Mouse (Mus musculus): ENCODE measurements around the gene Slc12a3. TPM values are rescaled to one million over a fixed set of nuclear protein-coding genes. Genes with fewer than 3 reads are reported as not detected.
A peak's percentile ranks its signal among the peaks of the same experiment; 100 is the strongest.
"Not testable (repeated sequence)": the region's sequence is repeated elsewhere in the genome, so short reads cannot be mapped to it uniquely, and the experiment has no call there.

The Slc12a3 gene
- polyA plus RNA-seq, 1 experiment from 2014 or later, result 0.10 TPM

DNA sequence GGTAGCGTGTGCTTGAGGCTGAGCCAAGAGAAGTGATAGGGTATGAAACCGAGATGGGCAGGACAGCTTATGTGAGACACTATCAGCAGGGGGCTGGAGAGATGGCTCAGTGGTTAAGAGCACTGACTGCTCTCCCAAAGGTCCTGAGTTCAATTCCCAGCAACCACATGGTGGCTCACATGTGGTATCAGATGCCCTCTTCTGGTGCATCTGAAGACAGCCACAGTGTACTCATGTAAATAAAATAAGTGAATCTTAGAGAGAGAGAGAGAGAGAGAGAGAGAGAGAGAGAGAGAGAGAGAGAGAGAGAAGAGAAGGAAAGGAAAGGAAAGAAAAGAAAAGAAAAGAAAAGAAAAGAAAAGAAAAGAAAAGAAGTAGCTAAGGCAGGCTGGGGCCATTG lies 71.0 kb downstream of the Slc12a3 start:
- not testable (repeated sequence) for H3K4me2 ChIP-seq; H3K9me3 ChIP-seq (replicated peaks); H3K4me3 ChIP-seq; ATAC-seq (ENCODE audit: insufficient number of reproducible peaks, low FRiP score); H3K9ac ChIP-seq; H3K27ac ChIP-seq (ENCODE audit: poor library complexity, severe bottlenecking); H3K27me3 ChIP-seq (replicated peaks); H3K4me1 ChIP-seq (replicated peaks)
- H3K36me3 ChIP-seq, result peaks cover 21% of the 10 kb centered on the region
- 65% methylated on average over 2 of the region's 2 CpGs for WGBS

DNA sequence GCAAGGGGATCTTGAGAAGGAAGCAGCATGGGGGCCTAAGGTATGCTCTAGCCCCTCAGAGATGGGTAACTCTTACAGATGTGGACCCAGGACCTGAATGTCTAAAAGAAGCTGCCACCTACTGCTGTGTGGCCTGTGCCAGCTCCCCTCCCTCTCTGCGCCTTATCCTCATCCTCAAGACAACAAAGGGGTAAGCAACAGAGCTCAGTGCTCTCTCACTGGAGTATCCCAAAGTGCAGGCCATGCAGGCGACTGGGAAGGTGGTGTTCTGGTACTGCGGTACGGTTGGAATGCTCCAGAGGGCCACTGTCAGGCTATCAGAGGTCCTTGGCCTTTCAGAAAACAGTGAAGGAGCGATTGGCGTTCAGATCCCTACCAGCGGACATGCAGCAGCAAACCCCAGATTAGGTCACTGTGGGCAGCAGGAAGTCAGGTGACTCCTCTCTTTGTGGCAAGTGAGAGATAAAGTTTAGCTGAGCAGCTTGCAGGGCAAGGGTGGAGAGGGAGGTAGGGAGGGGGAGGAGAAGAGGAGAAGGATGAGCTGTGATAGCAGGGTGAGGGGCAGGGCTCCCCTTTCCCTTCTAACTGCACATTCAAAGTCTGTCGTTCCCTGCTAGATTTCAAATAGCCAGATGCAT lies 79.6 kb downstream of the Slc12a3 start:
- peak; percentile 39; the same call in 1 of the 2 replicates for ATAC-seq (ENCODE audit: insufficient number of reproducible peaks, low FRiP score)
- H3K27ac ChIP-seq (ENCODE audit: poor library complexity, severe bottlenecking), result no peak overlapping the region
- H3K27me3 ChIP-seq (replicated peaks), result no peaks in the 10 kb centered on the region
- H3K9ac ChIP-seq, result no peak overlapping the region
- H3K4me3 ChIP-seq, result no peak overlapping the region
- 17% methylated on average over 8 of the region's 8 CpGs for WGBS
- H3K4me2 ChIP-seq, result no peak overlapping the region
- peaks cover 14% of the 10 kb centered on the region for H3K4me1 ChIP-seq (replicated peaks)
- H3K9me3 ChIP-seq (replicated peaks), result no peaks in the 10 kb centered on the region
- no peaks in the 10 kb centered on the region for H3K36me3 ChIP-seq

GRCm38 (mm10) chr8:94409523-94409922 lies 80.5 kb downstream of the Slc12a3 start:
- Histone ChIP-seq H3K4me3 (no peak overlapping the region), H3K27ac (ENCODE audit: poor library complexity, severe bottlenecking) (no peak overlapping the region), H3K9me3 (replicated peaks) (no peaks in the 10 kb centered on the region), H3K27me3 (replicated peaks) (no peaks in the 10 kb centered on the region), H3K4me1 (replicated peaks) (peaks cover 14% of the 10 kb centered on the region), H3K9ac (no peak overlapping the region), H3K4me2 (no peak overlapping the region), H3K36me3 (no peaks in the 10 kb centered on the region)
- ATAC-seq (ENCODE audit: insufficient number of reproducible peaks, low FRiP score), result no peak
- 78% methylated on average over 7 of the region's 7 CpGs for WGBS

DNA sequence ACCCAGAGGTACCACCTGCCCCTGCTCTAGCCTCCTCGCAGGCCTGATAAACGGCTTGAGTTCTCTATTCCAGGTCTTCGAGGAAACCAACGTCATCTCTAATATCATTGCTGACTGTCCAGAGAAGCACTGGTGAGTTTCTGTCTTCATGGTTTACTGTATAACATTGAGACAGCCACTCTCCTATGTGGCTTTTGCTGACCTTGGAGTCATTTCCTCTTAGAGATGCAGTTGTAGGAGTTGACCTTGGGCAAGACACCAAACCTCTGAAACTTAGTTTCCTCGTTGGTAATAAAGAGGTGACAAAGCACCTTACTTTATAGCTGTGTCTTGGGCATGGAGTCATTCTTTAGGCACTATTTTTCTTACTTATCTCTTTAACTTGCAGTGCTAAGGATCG lies 83.5 kb downstream of the Slc12a3 start:
- 82% methylated on average over 6 of the region's 6 CpGs for WGBS
- no peak overlapping the region for H3K27ac ChIP-seq (ENCODE audit: poor library complexity, severe bottlenecking)
- H3K4me1 ChIP-seq (replicated peaks), result peaks cover 14% of the 10 kb centered on the region
- ATAC-seq (ENCODE audit: insufficient number of reproducible peaks, low FRiP score), result no peak
- no peak overlapping the region for H3K4me3 ChIP-seq
- no peaks in the 10 kb centered on the region for H3K36me3 ChIP-seq
- H3K27me3 ChIP-seq (replicated peaks), result no peaks in the 10 kb centered on the region
- H3K9ac ChIP-seq, result no peak overlapping the region
- no peak overlapping the region for H3K4me2 ChIP-seq
- H3K9me3 ChIP-seq (replicated peaks), result no peaks in the 10 kb centered on the region

GRCm38 (mm10) chr8:94413509-94413908 lies 84.5 kb downstream of the Slc12a3 start:
- 82% methylated on average over 6 of the region's 6 CpGs for WGBS
- H3K4me3 ChIP-seq, result no peak overlapping the region
- H3K36me3 ChIP-seq, result no peaks in the 10 kb centered on the region
- H3K4me1 ChIP-seq (replicated peaks), result peaks cover 9% of the 10 kb centered on the region
- no peaks in the 10 kb centered on the region for H3K27me3 ChIP-seq (replicated peaks)
- H3K9ac ChIP-seq, result no peak overlapping the region
- no peaks in the 10 kb centered on the region for H3K9me3 ChIP-seq (replicated peaks)
- no peak for ATAC-seq (ENCODE audit: insufficient number of reproducible peaks, low FRiP score)
- H3K4me2 ChIP-seq, result no peak overlapping the region
- H3K27ac ChIP-seq (ENCODE audit: poor library complexity, severe bottlenecking), result no peak overlapping the region

GRCm38 (mm10) chr8:94415218-94415617 lies 86.2 kb downstream of the Slc12a3 start:
- no peaks in the 10 kb centered on the region for H3K9me3 ChIP-seq (replicated peaks)
- H3K4me1 ChIP-seq (replicated peaks), result no peaks in the 10 kb centered on the region
- no peak overlapping the region for H3K27ac ChIP-seq (ENCODE audit: poor library complexity, severe bottlenecking)
- WGBS, result 63% methylated on average over 2 of the region's 2 CpGs
- no peaks in the 10 kb centered on the region for H3K27me3 ChIP-seq (replicated peaks)
- no peak overlapping the region for H3K4me3 ChIP-seq
- no peak overlapping the region for H3K4me2 ChIP-seq
- no peak overlapping the region for H3K9ac ChIP-seq
- no peaks in the 10 kb centered on the region for H3K36me3 ChIP-seq
- ATAC-seq (ENCODE audit: insufficient number of reproducible peaks, low FRiP score), result no peak

MicroRNA genes within 50 kb of the gene (microRNA counts, 519-probe panel; counts per million panel counts)
- 4,644 counts per million, percentile 48 among the panel's probes with 10 or more counts for microRNA mmu-miR-138

Small RNAs within 50 kb of the gene (microRNA-seq; reads per million reads assigned to microRNA genes)
- gene Mir138-2, result 167 reads per million, percentile 59 among the genes with 10 or more reads in this experiment

Other genes with a start within 250 kb of the Slc12a3 start
- 6.8 and 9.9 TPM in 2 replicates for gene Bbs2, start 230.3 kb upstream of the Slc12a3 start, polyA plus RNA-seq (2016; fragmentation: Nextera tagmentation; extraction: Ambion mirVana)
- gene Mt4, start 192.0 kb upstream of the Slc12a3 start, polyA plus RNA-seq (2016; fragmentation: Nextera tagmentation; extraction: Ambion mirVana), result not detected in 2 replicates
- gene Mt3, start 176.6 kb upstream of the Slc12a3 start, polyA plus RNA-seq (2016; fragmentation: Nextera tagmentation; extraction: Ambion mirVana), result 24.7 and 25.0 TPM in 2 replicates
- gene Mt2, start 156.5 kb upstream of the Slc12a3 start, polyA plus RNA-seq (2016; fragmentation: Nextera tagmentation; extraction: Ambion mirVana), result 23.6 and 39.2 TPM in 2 replicates
- gene Mt1, start 150.1 kb upstream of the Slc12a3 start, polyA plus RNA-seq (2016; fragmentation: Nextera tagmentation; extraction: Ambion mirVana), result 129 and 209 TPM in 2 replicates
- 71.6 and 73.6 TPM in 2 replicates for gene Nup93, start 114.6 kb upstream of the Slc12a3 start, polyA plus RNA-seq (2016; fragmentation: Nextera tagmentation; extraction: Ambion mirVana)
- 73.1 and 74.9 TPM in 2 replicates for gene Herpud1, start 57.2 kb downstream of the Slc12a3 start, polyA plus RNA-seq (2016; fragmentation: Nextera tagmentation; extraction: Ambion mirVana)
- 0.08 and 0.19 TPM in 2 replicates for gene Nlrc5, start 105.2 kb downstream of the Slc12a3 start, polyA plus RNA-seq (2016; fragmentation: Nextera tagmentation; extraction: Ambion mirVana)
- 7.0 and 7.7 TPM in 2 replicates for gene Cpne2, start 203.8 kb downstream of the Slc12a3 start, polyA plus RNA-seq (2016; fragmentation: Nextera tagmentation; extraction: Ambion mirVana)